Mouse (Mus musculus): ENCODE results near the gene Taok3.

Taok3 gene

DNA sequence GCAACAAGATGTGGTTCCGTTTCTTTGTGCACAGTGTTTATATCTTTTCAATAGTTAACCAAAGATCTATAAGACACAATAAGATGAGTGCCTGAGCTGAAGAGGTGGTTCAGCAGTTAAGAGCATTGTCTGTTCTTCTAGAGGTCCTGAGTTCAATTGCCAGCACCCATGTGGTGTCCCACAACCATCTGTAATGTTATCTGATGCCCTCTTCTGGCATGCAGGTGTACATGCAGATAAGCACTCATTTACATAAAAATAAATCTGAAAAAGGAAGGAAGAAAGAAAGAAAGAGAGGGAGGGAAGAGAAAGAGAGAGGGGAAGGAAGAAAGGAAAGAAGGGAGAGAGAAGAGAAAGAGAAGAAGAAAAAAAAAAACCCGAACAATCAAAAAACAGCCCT, 186.9 kb downstream of the Taok3 start:
- DNase-seq, result no peak

DNA sequence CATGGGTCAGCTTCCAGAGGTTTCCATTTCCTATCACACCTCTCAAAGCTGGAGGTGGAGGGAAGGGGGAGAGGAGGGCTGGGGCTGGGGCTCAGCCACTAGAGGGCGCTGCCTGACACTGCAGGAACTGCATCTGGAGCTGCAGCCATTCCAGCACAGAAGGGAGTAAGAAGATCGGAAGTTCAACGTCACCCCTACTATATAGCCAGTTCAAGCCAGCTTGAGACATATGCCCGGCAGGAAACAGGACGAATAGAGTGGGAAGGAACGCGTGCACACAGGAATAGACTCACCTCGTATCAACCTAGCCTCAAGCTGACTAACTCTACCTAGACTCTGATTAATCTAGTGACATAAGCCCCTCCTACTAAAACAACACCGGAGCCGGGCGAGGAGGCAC, 187.8 kb downstream of the Taok3 start:
- peak; percentile 85 for DNase-seq

DNA sequence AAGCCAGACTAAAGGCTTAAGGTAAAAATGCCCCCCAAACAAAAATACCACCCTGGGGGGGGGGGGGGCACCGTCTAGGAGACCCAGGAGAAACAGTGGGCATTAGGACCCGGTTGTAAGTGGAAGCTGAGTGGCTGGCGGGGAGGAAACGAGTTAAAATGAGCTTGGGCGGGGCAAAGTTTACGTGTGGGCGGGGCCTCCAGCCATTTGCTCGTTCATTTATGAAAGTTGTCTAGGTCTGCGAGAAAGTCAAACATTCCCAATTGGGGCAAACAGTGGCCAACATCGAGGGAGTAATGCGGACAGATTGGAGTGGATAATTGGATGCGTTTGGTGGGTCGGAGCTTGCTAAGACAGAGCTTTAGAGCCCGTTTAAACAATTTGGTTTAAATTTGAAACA, 193.5 kb downstream of the Taok3 start:
- DNase-seq, result peak; percentile 88

DNA sequence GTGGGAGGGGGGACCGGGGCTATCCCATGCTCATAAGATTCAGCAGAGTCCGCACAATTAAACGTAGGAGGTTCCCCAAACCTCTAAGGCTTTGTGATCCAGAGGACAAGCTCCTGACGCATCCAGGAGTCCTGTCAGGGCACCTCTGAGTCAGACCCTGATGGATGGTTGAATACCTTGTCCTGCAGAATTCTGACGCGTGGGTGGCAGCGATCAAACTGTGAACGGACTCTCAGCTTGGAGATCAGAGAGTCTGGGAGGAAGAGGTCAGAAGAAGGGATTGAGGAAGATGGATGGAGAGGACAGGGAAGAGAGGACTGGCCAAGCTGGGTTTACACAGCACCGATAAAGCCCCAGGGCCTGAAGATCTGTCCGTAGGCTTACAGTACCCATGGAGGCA, 194.0 kb downstream of the Taok3 start:
- no peak for DNase-seq

DNA sequence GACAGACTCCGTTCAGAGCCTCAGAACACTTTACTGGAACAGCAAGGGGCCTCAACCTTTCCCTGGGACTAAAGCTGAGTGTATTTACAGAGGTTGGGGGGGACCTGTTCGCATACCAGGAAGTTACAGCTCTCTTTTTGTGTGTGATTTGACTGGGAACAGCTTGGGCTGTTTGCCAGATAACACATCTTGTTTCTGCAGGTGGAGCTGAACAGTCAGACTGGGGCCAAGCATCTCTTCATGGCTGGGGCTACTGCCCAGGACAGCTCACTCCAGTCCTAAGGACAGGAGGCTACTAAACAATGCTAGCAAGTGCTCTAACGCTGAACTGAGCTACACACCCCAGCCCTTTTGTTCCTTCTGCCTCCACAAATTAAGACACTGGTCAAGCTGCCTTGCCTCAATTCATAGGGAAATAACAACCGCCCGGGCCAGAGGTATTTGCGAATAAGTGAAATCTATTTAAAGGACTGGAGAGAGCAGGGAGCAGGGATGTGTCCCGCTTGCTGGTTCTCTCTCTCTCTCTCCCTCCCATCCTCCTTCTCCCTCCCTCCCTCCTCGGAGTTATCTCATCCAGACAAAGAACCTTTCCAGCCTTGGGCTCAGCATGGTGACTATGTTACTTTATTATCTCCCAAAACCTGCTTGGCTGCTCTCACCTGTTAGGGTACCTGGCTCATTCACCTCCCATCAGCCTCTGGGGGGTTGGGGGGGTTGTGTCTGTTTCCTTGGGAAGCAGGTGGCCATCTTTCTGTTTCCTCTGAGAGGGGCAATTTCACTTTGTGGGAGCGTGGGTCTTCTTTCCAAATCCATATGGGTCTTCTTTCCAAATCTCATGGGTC, 194.9 kb downstream of the Taok3 start:
- peak; percentile 35 for DNase-seq

DNA sequence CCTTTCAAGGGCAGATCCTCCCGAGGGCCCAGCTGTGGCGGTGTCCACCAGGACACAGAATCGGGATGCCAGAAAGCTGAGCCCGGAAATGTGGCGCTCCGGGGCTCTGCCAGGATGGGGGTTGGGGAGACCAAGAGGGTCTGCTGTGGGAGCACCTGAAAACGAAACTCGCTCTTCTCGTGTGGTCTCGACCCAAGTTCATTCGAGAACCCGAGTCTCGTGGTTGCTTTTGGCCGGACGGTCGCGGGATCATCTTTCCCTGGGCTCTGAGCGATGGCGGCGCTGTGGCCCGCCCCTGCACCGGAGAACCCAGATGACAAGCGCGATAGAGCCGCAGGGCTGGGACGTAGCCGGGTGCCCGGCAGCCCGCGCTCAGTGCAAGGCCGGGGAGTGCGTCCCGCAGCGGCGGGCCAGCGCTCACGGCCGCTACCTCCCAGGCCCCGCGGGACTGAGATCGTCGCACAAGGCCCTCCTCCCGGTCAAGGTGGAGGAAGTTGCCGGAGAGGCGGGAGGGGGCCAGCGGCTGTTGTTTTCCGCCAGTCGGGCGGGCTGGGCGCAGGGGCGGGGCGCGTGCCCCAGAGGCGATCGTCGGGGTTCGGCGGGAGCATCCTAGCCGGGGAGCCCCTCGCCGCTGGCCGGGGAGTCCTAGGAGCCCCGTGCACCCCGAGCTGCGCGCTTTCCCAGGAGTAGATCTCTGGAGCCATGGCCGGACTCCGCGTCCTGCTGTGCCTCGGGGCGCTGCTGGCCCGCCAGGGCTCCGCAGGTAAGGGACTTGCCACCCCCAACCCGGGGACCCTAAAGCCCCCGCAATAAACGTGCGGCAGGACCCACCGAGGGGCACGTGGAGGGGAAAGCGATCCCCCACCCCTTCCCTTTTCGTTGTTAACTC, 199.1 kb downstream of the Taok3 start, which contains the start of gene Vsig10:
Vsig10 (plus strand) TSS at position 343 of the 889 bp plus-strand sequence.
- peak; percentile 82 for DNase-seq

DNA sequence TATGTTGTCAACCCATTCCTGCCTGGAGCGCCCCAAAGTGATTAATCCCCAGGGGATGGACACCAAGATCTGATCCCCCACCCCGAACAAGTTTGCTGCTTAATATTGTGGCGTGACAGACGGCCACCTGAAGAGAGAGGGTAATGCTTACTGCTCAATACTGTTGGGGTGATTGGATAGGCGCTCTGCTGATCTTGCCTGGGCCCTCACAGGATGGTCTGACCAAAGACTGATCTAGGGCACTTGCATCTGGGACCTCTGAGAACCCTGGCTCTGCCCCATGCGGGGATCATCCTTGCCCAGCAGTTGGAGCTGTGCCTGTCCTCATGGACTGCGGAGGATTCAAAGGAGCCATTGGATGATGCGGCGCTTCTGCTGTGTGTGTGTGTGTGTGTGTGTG, 203.8 kb downstream of the Taok3 start:
- DNase-seq, result no peak
